Mouse (Mus musculus) megakaryocyte, embryonic 14.5 days (primary cell): ENCODE results near the gene Frg2f1.

Experiments
- FLI1 ChIP-seq: IDR thresholded peaks from 2 replicates; pipeline ENCODE4 v1.6.1; 2012; ENCODE audit warnings: low read length, inconsistent platforms, mixed read lengths
- GATA1 ChIP-seq: IDR thresholded peaks from 3 replicates; pipeline ENCODE4 v1.6.1; 2012; ENCODE audit warnings: mixed read lengths, low read length, inconsistent platforms, borderline replicate concordance

- no peak for TF ChIP-seq GATA1
- no peak for TF ChIP-seq FLI1
These were observed 46.4 kb downstream of the Frg2f1 start for GRCm38 (mm10) chr4:119492933-119493327.
